Mouse (Mus musculus) myocyte (in vitro differentiated cells): ENCODE results near the gene Ccdc33.

Source experiments
- CEBPB ChIP-seq: IDR thresholded peaks from 2 replicates; pipeline ENCODE4 v1.6.1; 2011; ENCODE audit warnings: mild to moderate bottlenecking, moderate library complexity; ENCODE audit not compliant: poor library complexity, insufficient read depth, severe bottlenecking
- MYOD1 ChIP-seq, 3 experiments: IDR thresholded peaks; one replicate each; pipeline ENCODE4 v1.6.1; 2011; ENCODE audit warnings: control low read depth in 2 of 3, low read depth in 2 of 3, mild to moderate bottlenecking in 2 of 3, moderate library complexity in 1 of 3; ENCODE audit not compliant: insufficient read length in 2 of 3, control insufficient read depth in 1 of 3
- POLR2A ChIP-seq: IDR thresholded peaks from one replicate; pipeline ENCODE4 v1.6.1; 2011; ENCODE audit warnings: low read depth, mild to moderate bottlenecking, control low read depth, moderate library complexity; ENCODE audit not compliant: insufficient read length
- REST ChIP-seq: IDR thresholded peaks from one replicate; pipeline ENCODE4 v1.6.1; 2011; ENCODE audit warnings: mild to moderate bottlenecking, control low read depth, moderate library complexity; ENCODE audit not compliant: insufficient read depth, insufficient read length
- USF1 ChIP-seq: IDR thresholded peaks from one replicate; pipeline ENCODE4 v1.6.1; 2011; ENCODE audit warnings: low read depth, mild to moderate bottlenecking, control low read depth, moderate library complexity

DNA sequence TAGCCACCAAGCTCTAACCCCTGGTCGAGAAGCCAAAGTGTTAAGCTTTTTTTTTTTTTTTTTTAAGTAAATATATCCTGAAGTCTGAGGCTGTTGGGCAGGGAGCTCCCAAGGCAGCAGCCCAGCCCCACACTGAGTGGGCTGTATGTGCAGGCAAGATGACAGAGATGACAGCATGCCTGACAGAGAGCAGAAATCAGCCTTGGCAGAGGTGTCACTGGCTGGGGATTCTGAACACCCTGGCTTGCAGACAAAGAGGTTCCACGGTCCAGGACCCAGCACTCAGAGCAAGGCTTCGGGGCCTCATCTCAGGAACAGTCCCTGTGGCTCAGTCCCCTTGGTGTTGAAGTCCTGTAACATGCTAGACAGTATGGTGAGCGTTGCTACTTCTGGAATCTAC is 41.2 kb upstream of the Ccdc33 start:
- TF ChIP-seq POLR2A, result no peak
- no peak for TF ChIP-seq REST
- no peak for TF ChIP-seq MYOD1 (IDR thresholded peaks at IDR 0.05; ENCODE audit: control insufficient read depth in 1 of 3, insufficient read length in 2 of 3, low read depth in 2 of 3)
- no peak for TF ChIP-seq CEBPB
- no peak for TF ChIP-seq USF1
